Mouse (Mus musculus) forebrain, postnatal 0 days (tissue): ENCODE data around the gene Lmx1a. TPM values are rescaled to one million over a fixed set of nuclear protein-coding genes. Genes with fewer than 3 reads are reported as not detected.

Experiments used
- ATAC-seq: fragments of 200-750 bp; cut with Nextera tagmentation; 2 replicates; pipeline ENCODE4 v1.8.0; 2017; ENCODE audit warnings: mild to moderate bottlenecking, moderate library complexity
- DNase-seq: peaks from one replicate; pipeline ENCODE4 v3.0.0-alpha.2; 2015
- H3K27ac ChIP-seq: fragments of 300-500 bp; sonication (generic); 2 replicates; pipeline ENCODE4 v1.5.1; 2014; ENCODE audit warnings: low read depth, mild to moderate bottlenecking, antibody characterized with exemption, low read length, moderate library complexity, mixed read lengths
- H3K27me3 ChIP-seq: fragments of 300-500 bp; sonication (generic); 2 replicates; pipeline ENCODE4 v1.6.1; 2014; ENCODE audit warnings: mild to moderate bottlenecking, low read length, mixed read lengths; ENCODE audit not compliant: insufficient read depth
- H3K36me3 ChIP-seq: fragments of 300-500 bp; sonication (generic); 2 replicates; pipeline ENCODE4 v1.6.1; 2014; ENCODE audit warnings: mild to moderate bottlenecking, moderate library complexity; ENCODE audit not compliant: insufficient read depth
- H3K4me1 ChIP-seq: fragments of 300-500 bp; sonication (generic); 2 replicates; pipeline ENCODE4 v1.6.1; 2014; ENCODE audit warnings: antibody characterized with exemption; ENCODE audit not compliant: insufficient read depth
- H3K4me2 ChIP-seq: fragments of 300-500 bp; sonication (generic); 2 replicates; pipeline ENCODE4 v1.6.1; 2014; ENCODE audit warnings: low read depth, mild to moderate bottlenecking, moderate library complexity
- H3K4me3 ChIP-seq: fragments of 300-500 bp; sonication (generic); 2 replicates; pipeline ENCODE4 v1.5.1; 2014; ENCODE audit warnings: low read depth, low read length, mixed read lengths
- H3K9ac ChIP-seq: fragments of 300-500 bp; sonication (generic); 2 replicates; pipeline ENCODE4 v1.6.1; 2014; ENCODE audit warnings: mild to moderate bottlenecking
- H3K9me3 ChIP-seq: fragments of 300-500 bp; sonication (generic); 2 replicates; pipeline ENCODE4 v1.6.1; 2016; ENCODE audit warnings: low read length
- CTCF ChIP-seq: sonication (generic); IDR thresholded peaks from 2 replicates; pipeline ENCODE4 v1.5.1; 2016; ENCODE audit warnings: antibody characterized with exemption, control low read depth, low read depth
- WGBS: fragments of 180-500 bp; shearing (Covaris S2); extraction: QIAGEN DNeasy Blood & Tissue Kit; methylation state at CpG from one replicate; pipeline ENCODE4 v1.1.7; 2014; 5-methylcytosine and 5-hydroxymethylcytosine counted together
- polyA plus RNA-seq: library from polyadenylated mRNA; unstranded; fragments of >200 nt; fragmentation: Nextera tagmentation; extraction: Ambion mirVana; gene quantifications from 2 replicates; pipeline ENCODE4 v1.2.1, GENCODE M21; 2015
- total RNA-seq: library from RNA; depleted of rRNA; stranded (reverse); fragments of >200 nt; gene quantifications from 2 replicates; pipeline ENCODE4 v1.2.3, GENCODE M21; 2014

The Lmx1a gene
- total and polyA plus RNA-seq, 2 experiments from 2014 or later: 1.5 to 5.2 TPM

DNA sequence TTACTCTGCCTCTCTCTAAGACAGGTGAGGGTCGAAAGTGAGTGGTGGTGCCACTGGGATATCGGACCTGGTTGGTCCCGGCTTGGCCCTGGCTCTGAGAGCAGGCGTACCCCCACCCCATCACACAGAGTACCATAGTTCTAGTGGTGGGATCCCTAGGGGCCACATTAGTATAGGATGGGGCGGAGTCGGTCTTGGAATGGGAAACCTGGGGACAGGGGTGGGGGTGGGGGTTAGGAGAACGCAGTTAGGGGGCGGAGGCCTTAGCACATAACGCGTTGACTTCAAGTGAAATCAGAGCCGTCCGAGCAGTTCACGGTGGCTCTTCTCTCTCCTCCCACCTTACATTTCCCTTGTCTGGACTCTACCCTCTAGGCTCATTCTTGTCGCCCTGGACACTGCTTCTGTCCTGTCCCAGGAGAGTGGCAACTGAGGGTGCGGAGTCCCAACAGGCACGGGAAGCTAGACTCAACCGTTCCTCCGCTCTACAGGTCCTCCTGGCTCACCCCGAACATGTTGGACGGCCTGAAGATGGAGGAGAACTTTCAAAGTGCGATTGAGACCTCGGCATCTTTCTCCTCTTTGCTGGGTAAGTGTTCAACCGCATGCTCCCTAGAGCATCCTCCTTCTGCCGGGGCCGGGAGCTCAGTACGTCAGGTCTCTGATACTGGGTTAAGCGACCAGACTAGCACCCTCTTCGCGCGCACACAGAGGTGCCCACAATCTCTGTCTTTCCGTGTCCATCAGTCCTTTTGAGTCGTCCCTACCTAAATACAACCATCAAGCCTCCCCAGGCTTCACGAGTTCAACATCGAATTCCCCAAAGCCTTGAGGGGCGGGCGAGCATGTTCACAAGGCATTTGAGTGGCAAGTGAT, 463 bp downstream of the Lmx1a start:
- TF ChIP-seq CTCF: no peak
- WGBS: 3% methylated on average over 36 of the region's 36 CpGs
- peak; percentile 19; the same call in 1 of the 2 replicates for ATAC-seq
- Histone ChIP-seq H3K27ac (no peak overlapping the region), H3K4me3 (peak overlapping the region; percentile 37), H3K4me2 (peak overlapping the region; percentile 58), H3K9me3 (peaks cover 4% of the 10 kb centered on the region; the same call in 1 of the 2 replicates), H3K9ac (no peak overlapping the region), H3K4me1 (no peaks in the 10 kb centered on the region), H3K36me3 (no peaks in the 10 kb centered on the region), H3K27me3 (peaks cover 75% of the 10 kb centered on the region)
- peak; percentile 38 for DNase-seq

DNA sequence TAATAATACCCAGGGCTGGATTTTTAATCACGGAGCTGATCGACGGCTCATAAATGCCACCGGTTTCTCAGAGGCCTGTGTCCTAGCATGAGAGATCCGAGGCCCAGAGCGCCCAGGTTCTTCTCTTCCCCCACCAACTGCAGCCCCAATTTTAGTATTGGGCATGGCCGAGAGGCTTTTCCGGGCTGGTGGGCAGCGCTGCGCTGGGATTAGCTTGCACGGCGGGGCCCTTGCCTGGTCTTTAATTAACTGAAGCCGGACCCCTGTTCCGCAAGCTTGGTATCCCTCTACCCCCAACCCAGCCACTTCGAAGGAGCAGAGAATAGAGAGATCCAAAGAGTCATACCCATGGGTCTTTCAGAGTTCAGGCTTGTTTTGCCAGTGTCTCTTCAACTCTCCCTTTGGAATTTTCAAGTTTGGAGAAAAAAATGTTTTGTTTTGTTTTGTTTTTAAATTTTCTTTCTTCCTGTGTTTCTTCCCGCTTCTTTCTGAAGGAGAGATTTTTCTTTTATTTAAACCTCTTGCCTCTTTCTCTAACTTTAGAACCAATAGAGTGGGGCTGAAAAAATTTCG, 1.2 kb downstream of the Lmx1a start:
- DNase-seq (no peak), ATAC-seq (no peak)
- Histone ChIP-seq H3K4me1 (no peaks in the 10 kb centered on the region), H3K4me3 (no peak overlapping the region), H3K36me3 (no peaks in the 10 kb centered on the region), H3K9me3 (no peaks in the 10 kb centered on the region), H3K4me2 (no peak overlapping the region), H3K27me3 (peaks cover 82% of the 10 kb centered on the region), H3K27ac (no peak overlapping the region), H3K9ac (no peak overlapping the region)
- no peak for TF ChIP-seq CTCF
- WGBS: 2% methylated on average over 17 of the region's 17 CpGs

DNA sequence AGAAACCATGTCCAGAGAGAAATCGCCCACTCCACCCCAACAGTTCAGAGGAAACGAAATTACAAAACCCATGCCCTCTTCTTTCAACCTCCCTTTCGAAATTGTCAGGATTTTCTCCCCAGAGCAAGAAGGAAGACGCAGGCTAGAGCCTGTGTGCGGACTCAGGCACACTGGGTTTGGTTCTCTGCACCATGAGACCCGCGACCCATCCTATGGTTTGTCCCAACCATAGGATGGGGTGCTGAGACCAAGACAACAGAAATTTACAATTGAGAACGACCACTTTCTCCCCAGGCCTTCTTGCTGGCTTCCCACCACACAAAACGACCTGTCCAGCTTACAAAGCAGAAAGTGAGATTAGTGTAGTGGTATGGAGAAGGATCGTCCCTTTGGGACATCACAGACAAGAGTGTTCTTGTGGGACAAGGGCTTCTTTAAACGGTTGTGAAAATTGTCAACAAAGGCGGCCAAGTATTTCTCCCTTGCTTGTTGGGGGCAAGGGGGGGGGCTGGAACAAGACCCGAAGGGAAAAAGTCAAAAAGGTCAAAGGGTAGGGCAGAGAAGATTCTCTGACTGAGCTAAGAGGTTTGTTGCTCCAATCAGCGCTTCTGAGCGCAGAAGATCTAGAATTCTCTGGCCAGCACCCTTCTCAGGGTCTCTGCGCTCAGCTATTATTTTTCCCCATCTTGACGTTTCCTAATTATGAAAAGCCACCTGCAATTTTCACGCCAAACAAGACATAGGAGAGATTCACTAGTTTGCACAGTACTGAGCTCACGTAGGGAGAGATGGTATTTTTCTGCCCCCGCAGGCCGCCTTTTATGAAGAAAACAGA, 1.9 kb downstream of the Lmx1a start:
- Histone ChIP-seq H3K27me3 (peaks cover 85% of the 10 kb centered on the region), H3K9me3 (no peaks in the 10 kb centered on the region), H3K4me1 (no peaks in the 10 kb centered on the region), H3K27ac (no peak overlapping the region), H3K4me3 (no peak overlapping the region), H3K9ac (no peak overlapping the region), H3K4me2 (no peak overlapping the region), H3K36me3 (no peaks in the 10 kb centered on the region)
- WGBS: 3% methylated on average over 21 of the region's 21 CpGs
- TF ChIP-seq CTCF: no peak
- ATAC-seq (no peak), DNase-seq (peak; percentile 53)

DNA sequence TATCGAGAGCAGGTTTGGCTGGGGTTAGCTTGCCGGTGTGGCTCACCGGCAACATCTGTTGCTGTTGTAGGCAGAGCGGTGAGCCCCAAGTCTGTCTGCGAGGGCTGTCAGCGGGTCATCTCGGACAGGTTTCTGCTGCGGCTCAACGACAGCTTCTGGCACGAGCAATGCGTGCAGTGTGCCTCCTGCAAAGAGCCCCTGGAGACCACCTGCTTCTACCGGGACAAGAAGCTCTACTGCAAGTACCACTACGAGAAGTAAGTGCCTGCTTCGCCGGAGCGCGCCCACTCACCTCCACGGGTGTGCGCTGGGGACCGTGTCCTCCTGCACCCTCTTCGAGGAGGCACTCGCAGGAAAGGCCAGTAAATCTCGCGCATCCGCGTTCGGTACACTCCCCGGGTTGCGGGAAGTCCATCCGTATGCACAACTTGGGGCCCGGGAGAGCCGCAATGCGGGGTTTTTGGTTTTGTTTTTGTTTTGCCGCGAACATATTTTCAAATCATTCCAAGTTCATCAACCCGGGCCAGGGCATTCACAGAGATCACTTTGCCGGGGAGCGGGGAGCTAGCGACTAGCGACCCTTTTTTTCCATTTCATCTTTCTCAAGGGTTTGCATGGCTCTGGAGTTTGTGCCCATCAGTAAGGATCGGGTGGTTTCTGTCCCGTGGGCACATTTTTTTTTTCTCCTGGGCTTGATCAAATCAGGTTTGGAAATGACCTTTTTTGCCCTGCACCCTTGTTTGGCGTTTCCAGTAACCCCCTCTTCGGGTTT, 3.1 kb downstream of the Lmx1a start:
- no peaks in the 10 kb centered on the region for H3K4me1 ChIP-seq
- no peak overlapping the region for H3K4me2 ChIP-seq
- H3K9me3 ChIP-seq: no peaks in the 10 kb centered on the region
- peak overlapping the region; percentile 9; the same call in 1 of the 2 replicates for H3K4me3 ChIP-seq
- peaks cover 84% of the 10 kb centered on the region for H3K27me3 ChIP-seq
- no peak overlapping the region for H3K27ac ChIP-seq
- whole genome bisulfite sequencing: 3% methylated on average over 44 of the region's 44 CpGs
- ATAC-seq (no peak), DNase-seq (peak; percentile 41)
- TF ChIP-seq CTCF: no peak
- no peak overlapping the region for H3K9ac ChIP-seq
- H3K36me3 ChIP-seq: no peaks in the 10 kb centered on the region

DNA sequence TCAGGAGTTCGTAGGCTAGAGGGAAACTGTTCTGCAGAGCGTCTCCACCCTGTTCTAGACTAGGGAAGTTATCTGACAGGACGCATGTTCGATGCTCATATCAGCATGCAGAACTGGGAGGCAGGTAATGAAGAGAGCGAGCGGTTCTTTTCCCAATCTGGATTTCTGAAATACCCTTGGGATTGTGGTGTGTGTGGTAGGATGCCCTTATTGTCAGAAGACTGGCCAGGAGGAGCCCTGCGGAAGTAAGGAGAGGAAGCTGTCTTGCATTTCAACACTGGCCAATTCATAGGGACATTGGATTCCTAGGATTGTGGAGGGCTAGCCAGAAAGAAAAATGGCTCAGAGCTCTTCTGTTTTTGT, 3.6 kb downstream of the Lmx1a start:
- peak; percentile 41 for DNase-seq
- peaks cover 79% of the 10 kb centered on the region for H3K27me3 ChIP-seq
- no peak for TF ChIP-seq CTCF
- no peaks in the 10 kb centered on the region for H3K9me3 ChIP-seq
- H3K27ac ChIP-seq: no peak overlapping the region
- WGBS: 3% methylated on average over 7 of the region's 7 CpGs
- H3K36me3 ChIP-seq: no peaks in the 10 kb centered on the region
- no peak overlapping the region for H3K9ac ChIP-seq
- H3K4me1 ChIP-seq: no peaks in the 10 kb centered on the region
- 0 out of 2 replicates have a peak overlapping the region, but pooled peaks have one; percentile 9 for H3K4me3 ChIP-seq
- no peak overlapping the region for H3K4me2 ChIP-seq
- ATAC-seq: no peak

DNA sequence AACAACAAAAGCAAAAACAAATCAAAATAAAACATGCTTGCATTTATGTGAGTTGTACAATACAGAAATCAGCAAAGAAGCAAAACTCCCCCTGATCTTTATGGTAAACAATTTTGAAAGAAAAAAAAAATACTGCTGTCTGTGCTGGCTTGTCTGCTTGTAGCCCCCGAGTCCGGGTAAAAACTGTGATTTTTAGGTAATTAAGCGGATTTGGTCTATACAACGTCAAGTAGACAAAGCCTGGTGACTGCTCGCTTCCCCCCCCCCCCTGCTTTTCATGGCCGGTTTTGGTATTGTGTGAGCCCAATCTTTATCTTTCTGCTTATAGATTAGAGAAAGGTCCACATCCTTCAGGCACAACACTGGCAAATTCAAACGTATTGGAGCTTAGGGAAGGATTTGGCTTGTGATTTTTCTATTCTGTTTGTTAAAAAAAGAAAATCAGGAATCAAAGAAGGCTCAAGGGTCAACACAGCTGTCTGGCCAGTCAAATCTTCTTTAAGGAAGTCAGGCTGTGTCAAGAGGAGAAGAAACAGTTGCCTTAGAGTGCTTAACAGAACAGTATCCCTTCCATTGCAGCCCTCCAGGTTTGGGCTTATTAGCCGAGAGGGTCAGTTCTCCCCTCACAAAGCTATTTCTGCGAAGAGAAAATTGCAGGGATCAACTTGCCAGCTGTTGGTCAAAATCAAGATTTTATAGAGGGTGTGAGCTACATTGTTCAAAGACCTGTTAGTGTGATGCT, 4.6 kb downstream of the Lmx1a start:
- Histone ChIP-seq H3K27me3 (peaks cover 79% of the 10 kb centered on the region), H3K27ac (no peak overlapping the region), H3K4me3 (no peak overlapping the region), H3K36me3 (no peaks in the 10 kb centered on the region), H3K4me1 (no peaks in the 10 kb centered on the region), H3K4me2 (no peak overlapping the region), H3K9ac (no peak overlapping the region), H3K9me3 (no peaks in the 10 kb centered on the region)
- ATAC-seq: no peak
- no peak for TF ChIP-seq CTCF
- DNase-seq: no peak
- 3% methylated on average over 9 of the region's 9 CpGs for WGBS
